Mouse (Mus musculus): Measurements from ENCODE around the gene C2. TPM values are rescaled to one million over a fixed set of nuclear protein-coding genes. Genes with fewer than 3 reads are reported as not detected.
A peak's percentile ranks its signal among the peaks of the same experiment; 100 is the strongest.

The C2 gene
- polyA plus RNA-seq, 1 experiment = 0.43 TPM

- TF ChIP-seq MYOG (IDR thresholded peaks at IDR 0.05; ENCODE audit: control insufficient read depth in 1 of 3, insufficient read depth in 1 of 3, insufficient read length in 2 of 3, low read depth in 2 of 3) (no peak), MYOD1 (IDR thresholded peaks at IDR 0.05; ENCODE audit: control insufficient read depth in 1 of 3, insufficient read length in 2 of 3, low read depth in 2 of 3) (no peak), POLR2AphosphoS2 (IDR thresholded peaks at IDR 0.05; ENCODE audit: insufficient read length, low read depth) (no peak), POLR2A (IDR thresholded peaks at IDR 0.05; ENCODE audit: insufficient read length, low read depth) (no peak), USF1 (IDR thresholded peaks at IDR 0.05; ENCODE audit: low read depth) (no peak), MAX (IDR thresholded peaks at IDR 0.05; ENCODE audit: low read depth) (no peak), E2F4 (IDR thresholded peaks at IDR 0.05; ENCODE audit: insufficient read depth) (no peak), CEBPB (IDR thresholded peaks at IDR 0.05; ENCODE audit: insufficient read depth, poor library complexity, severe bottlenecking) (no peak)
- Histone ChIP-seq H3ac (ENCODE audit: control insufficient read depth, insufficient read length) (no peak overlapping the region), H3K27me3 (ENCODE audit: control insufficient read depth, insufficient read depth, insufficient read length) (no peaks in the 10 kb centered on the region), H3K79me2 (ENCODE audit: control insufficient read depth, insufficient read depth) (peaks cover 12% of the 10 kb centered on the region), H3K4me2 (ENCODE audit: low read depth) (no peak overlapping the region), H3K36me3 (ENCODE audit: control insufficient read depth, insufficient read depth) (peaks cover 7% of the 10 kb centered on the region), H3K4me3 (no peak overlapping the region)
These were observed 43.3 kb downstream of the C2 start for GRCm38 (mm10) chr17:34854761-34855160.

- no peak overlapping the region for H3K4me2 ChIP-seq (ENCODE audit: low read depth)
- H3ac ChIP-seq (ENCODE audit: control insufficient read depth, insufficient read length) = no peak overlapping the region
- TF ChIP-seq POLR2AphosphoS2 (IDR thresholded peaks at IDR 0.05; ENCODE audit: insufficient read length, low read depth) (no peak), E2F4 (IDR thresholded peaks at IDR 0.05; ENCODE audit: insufficient read depth) (no peak), MYOG (IDR thresholded peaks at IDR 0.05; ENCODE audit: control insufficient read depth in 1 of 3, insufficient read depth in 1 of 3, insufficient read length in 2 of 3, low read depth in 2 of 3) (no peak), REST (IDR thresholded peaks at IDR 0.05; ENCODE audit: insufficient read depth, insufficient read length) (no peak), POLR2A (IDR thresholded peaks at IDR 0.05; ENCODE audit: insufficient read length, low read depth) (no peak), MYOD1 (IDR thresholded peaks at IDR 0.05; ENCODE audit: control insufficient read depth in 1 of 3, insufficient read length in 2 of 3, low read depth in 2 of 3) (no peak), CEBPB (IDR thresholded peaks at IDR 0.05; ENCODE audit: insufficient read depth, poor library complexity, severe bottlenecking) (no peak), TCF12 (IDR thresholded peaks at IDR 0.05; ENCODE audit: insufficient read depth, poor library complexity, severe bottlenecking) (no peak), TCF3 (IDR thresholded peaks at IDR 0.05; ENCODE audit: insufficient read length, low read depth) (no peak), MAX (IDR thresholded peaks at IDR 0.05; ENCODE audit: low read depth) (no peak), SRF (IDR thresholded peaks at IDR 0.05; ENCODE audit: control insufficient read depth, insufficient read length, low read depth) (no peak), USF1 (IDR thresholded peaks at IDR 0.05; ENCODE audit: low read depth) (no peak)
- H3K36me3 ChIP-seq (ENCODE audit: control insufficient read depth, insufficient read depth) = peaks cover 7% of the 10 kb centered on the region
- H3K79me2 ChIP-seq (ENCODE audit: control insufficient read depth, insufficient read depth) = peaks cover 12% of the 10 kb centered on the region
- H3K27me3 ChIP-seq (ENCODE audit: control insufficient read depth, insufficient read depth, insufficient read length) = no peaks in the 10 kb centered on the region
- no peak overlapping the region for H3K4me3 ChIP-seq
These were observed 44.6 kb downstream of the C2 start for GRCm38 (mm10) chr17:34853511-34853910.

- Histone ChIP-seq H3K4me3 (peak overlapping the region; percentile 79), H3K79me2 (ENCODE audit: control insufficient read depth, insufficient read depth) (peaks cover 12% of the 10 kb centered on the region), H3K36me3 (ENCODE audit: control insufficient read depth, insufficient read depth) (peaks cover 5% of the 10 kb centered on the region), H3K27me3 (ENCODE audit: control insufficient read depth, insufficient read depth, insufficient read length) (no peaks in the 10 kb centered on the region), H3K4me2 (ENCODE audit: low read depth) (peak overlapping the region; percentile 91), H3ac (ENCODE audit: control insufficient read depth, insufficient read length) (peak overlapping the region; percentile 17)
- TF ChIP-seq CEBPB (IDR thresholded peaks at IDR 0.05; ENCODE audit: insufficient read depth, poor library complexity, severe bottlenecking) (no peak), USF1 (IDR thresholded peaks at IDR 0.05; ENCODE audit: low read depth) (no peak), REST (IDR thresholded peaks at IDR 0.05; ENCODE audit: insufficient read depth, insufficient read length) (no peak), TCF3 (IDR thresholded peaks at IDR 0.05; ENCODE audit: insufficient read length, low read depth) (no peak), POLR2A (IDR thresholded peaks at IDR 0.05; ENCODE audit: insufficient read length, low read depth) (no peak), MAX (IDR thresholded peaks at IDR 0.05; ENCODE audit: low read depth) (no peak), E2F4 (IDR thresholded peaks at IDR 0.05; ENCODE audit: insufficient read depth) (no peak), MYOD1 (IDR thresholded peaks at IDR 0.05; ENCODE audit: control insufficient read depth in 1 of 3, insufficient read length in 2 of 3, low read depth in 2 of 3) (no peak), SRF (IDR thresholded peaks at IDR 0.05; ENCODE audit: control insufficient read depth, insufficient read length, low read depth) (no peak), TCF12 (IDR thresholded peaks at IDR 0.05; ENCODE audit: insufficient read depth, poor library complexity, severe bottlenecking) (no peak), MYOG (IDR thresholded peaks at IDR 0.05; ENCODE audit: control insufficient read depth in 1 of 3, insufficient read depth in 1 of 3, insufficient read length in 2 of 3, low read depth in 2 of 3) (no peak), POLR2AphosphoS2 (IDR thresholded peaks at IDR 0.05; ENCODE audit: insufficient read length, low read depth) (no peak)
These were observed 47.4 kb downstream of the C2 start for GRCm38 (mm10) chr17:34850517-34851125.

- Histone ChIP-seq H3K4me3 (peak within 1 kb of the TSS; percentile 79), H3K79me2 (ENCODE audit: control insufficient read depth, insufficient read depth) (peaks cover 12% of the 10 kb centered on the region), H3K27me3 (ENCODE audit: control insufficient read depth, insufficient read depth, insufficient read length) (no peaks in the 10 kb centered on the region), H3K36me3 (ENCODE audit: control insufficient read depth, insufficient read depth) (peaks cover 5% of the 10 kb centered on the region), H3ac (ENCODE audit: control insufficient read depth, insufficient read length) (peak within 1 kb of the TSS; percentile 17), H3K4me2 (ENCODE audit: low read depth) (peak within 1 kb of the TSS; percentile 91)
- TF ChIP-seq POLR2AphosphoS2 (IDR thresholded peaks at IDR 0.05; ENCODE audit: insufficient read length, low read depth) = no peak
- peak in 1 of 3 experiments; percentile 3 for TF ChIP-seq MYOG (IDR thresholded peaks at IDR 0.05; ENCODE audit: control insufficient read depth in 1 of 3, insufficient read depth in 1 of 3, insufficient read length in 2 of 3, low read depth in 2 of 3)
- TF ChIP-seq POLR2A (IDR thresholded peaks at IDR 0.05; ENCODE audit: insufficient read length, low read depth) = peak; percentile 58
- TF ChIP-seq MAX (IDR thresholded peaks at IDR 0.05; ENCODE audit: low read depth) = no peak
- no peak for TF ChIP-seq USF1 (IDR thresholded peaks at IDR 0.05; ENCODE audit: low read depth)
- no peak for TF ChIP-seq TCF3 (IDR thresholded peaks at IDR 0.05; ENCODE audit: insufficient read length, low read depth)
- peak; percentile 87 for TF ChIP-seq SRF (IDR thresholded peaks at IDR 0.05; ENCODE audit: control insufficient read depth, insufficient read length, low read depth)
- peak in 1 of 3 experiments; percentile 26 for TF ChIP-seq MYOD1 (IDR thresholded peaks at IDR 0.05; ENCODE audit: control insufficient read depth in 1 of 3, insufficient read length in 2 of 3, low read depth in 2 of 3)
- TF ChIP-seq CEBPB (IDR thresholded peaks at IDR 0.05; ENCODE audit: insufficient read depth, poor library complexity, severe bottlenecking) = no peak
- TF ChIP-seq TCF12 (IDR thresholded peaks at IDR 0.05; ENCODE audit: insufficient read depth, poor library complexity, severe bottlenecking) = no peak
- peak; percentile 38 for TF ChIP-seq REST (IDR thresholded peaks at IDR 0.05; ENCODE audit: insufficient read depth, insufficient read length)
- peak; percentile 29 for TF ChIP-seq E2F4 (IDR thresholded peaks at IDR 0.05; ENCODE audit: insufficient read depth)
These were observed 48.1 kb downstream of the C2 start, which contains the start of the genes Skiv2l and Nelfe for GRCm38 (mm10) chr17:34849722-34850516. Skiv2l (minus strand) TSS chr17:34850210. Nelfe (plus strand) TSS chr17:34850391.

All from myocyte (in vitro differentiated cells).